Mouse (Mus musculus) embryonic facial prominence, embryonic 10.5 days (tissue): ENCODE measurements around the gene Nxph1. TPM values are rescaled to one million over a fixed set of nuclear protein-coding genes. Genes with fewer than 3 reads are reported as not detected.

Source experiments
- DNase-seq: peaks from one replicate; pipeline ENCODE4 v3.0.0-alpha.2; 2017; ENCODE audit warnings: low spot score
- H3K27ac ChIP-seq: fragments of 300-500 bp; sonication (generic); replicated peaks from 2 replicates; pipeline ENCODE4 v1.5.1; 2016; ENCODE audit warnings: mild to moderate bottlenecking
- H3K27me3 ChIP-seq: fragments of 300-500 bp; sonication (generic); replicated peaks from 2 replicates; pipeline ENCODE4 v1.6.1; 2016; ENCODE audit warnings: low read depth, mild to moderate bottlenecking; ENCODE audit not compliant: poor library complexity, severe bottlenecking
- H3K36me3 ChIP-seq: fragments of 300-500 bp; sonication (generic); replicated peaks from 2 replicates; pipeline ENCODE4 v1.6.1; 2016; ENCODE audit warnings: mild to moderate bottlenecking, moderate library complexity
- H3K4me1 ChIP-seq: fragments of 300-500 bp; sonication (generic); 2 replicates; pipeline ENCODE4 v1.6.1; 2016
- H3K4me3 ChIP-seq: fragments of 300-500 bp; sonication (generic); 2 replicates; pipeline ENCODE4 v1.5.1; 2016; ENCODE audit warnings: mild to moderate bottlenecking, moderate library complexity
- H3K9me3 ChIP-seq: fragments of 300-500 bp; sonication (generic); 2 replicates; pipeline ENCODE4 v1.6.1; 2016; ENCODE audit warnings: mild to moderate bottlenecking
- WGBS: fragments of 180-500 bp; shearing (Covaris S2); methylation state at CpG from one replicate; pipeline ENCODE4 v1.1.7; 2016; 5-methylcytosine and 5-hydroxymethylcytosine counted together
- polyA plus RNA-seq: library from polyadenylated mRNA; unstranded; fragments of >200 nt; fragmentation: Nextera tagmentation; extraction: Ambion mirVana; gene quantifications from 2 replicates; pipeline ENCODE4 v1.2.1, GENCODE M21; 2016

The Nxph1 gene
- polyA plus RNA-seq, 1 experiment from 2014 or later: 0.32 TPM

DNA sequence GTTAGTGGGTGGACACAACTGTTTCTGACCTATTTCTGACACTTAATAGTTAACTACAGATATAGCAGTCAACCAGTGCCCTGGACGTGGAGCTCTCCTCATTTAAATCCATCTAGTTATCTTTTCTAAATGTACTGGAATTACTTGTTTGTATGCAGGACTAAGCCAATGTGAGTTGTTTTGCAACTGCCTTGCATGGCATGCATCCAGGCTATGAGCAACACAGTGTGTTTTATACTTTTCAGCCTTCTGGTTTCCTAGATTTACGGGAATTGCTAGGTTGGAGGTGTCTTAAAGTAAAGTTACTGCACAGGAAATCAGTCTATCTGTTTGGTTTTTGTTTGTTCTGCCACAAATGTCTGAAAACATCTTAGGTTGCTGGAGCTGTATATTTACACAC, 49.1 kb downstream of the Nxph1 start:
- Histone ChIP-seq H3K4me3 (no peak overlapping the region), H3K27me3 (no peaks in the 10 kb centered on the region), H3K4me1 (0 out of 2 replicates have a peak, but pooled peaks cover 5% of the 10 kb centered on the region), H3K27ac (no peak overlapping the region), H3K36me3 (no peaks in the 10 kb centered on the region), H3K9me3 (no peaks in the 10 kb centered on the region)
- 86% methylated on average over 2 of the region's 2 CpGs for WGBS
- DNase-seq: no peak

- Histone ChIP-seq H3K36me3 (no peaks in the 10 kb centered on the region), H3K27me3 (no peaks in the 10 kb centered on the region), H3K4me3 (no peak overlapping the region), H3K4me1 (no peaks in the 10 kb centered on the region), H3K9me3 (no peaks in the 10 kb centered on the region), H3K27ac (no peak overlapping the region)
- no peak for DNase-seq
- WGBS: 66% methylated on average over 3 of the region's 3 CpGs
Measured at GRCm38 (mm10) chr6:9002686-9003085, 54.5 kb downstream of the Nxph1 start.

- H3K27ac ChIP-seq: no peak overlapping the region
- DNase-seq: no peak
- WGBS: 87% methylated on average over 1 of the region's 1 CpGs
- no peak overlapping the region for H3K4me3 ChIP-seq
- H3K27me3 ChIP-seq: no peaks in the 10 kb centered on the region
- no peaks in the 10 kb centered on the region for H3K9me3 ChIP-seq
- H3K4me1 ChIP-seq: no peaks in the 10 kb centered on the region
- H3K36me3 ChIP-seq: no peaks in the 10 kb centered on the region
Measured at GRCm38 (mm10) chr6:9026631-9027030, 78.4 kb downstream of the Nxph1 start.

- H3K27ac ChIP-seq: no peak overlapping the region
- no peak for DNase-seq
- H3K36me3 ChIP-seq: no peaks in the 10 kb centered on the region
- no peak overlapping the region for H3K4me3 ChIP-seq
- WGBS: 77% methylated on average over 4 of the region's 4 CpGs
- H3K4me1 ChIP-seq: no peaks in the 10 kb centered on the region
- no peaks in the 10 kb centered on the region for H3K9me3 ChIP-seq
- no peaks in the 10 kb centered on the region for H3K27me3 ChIP-seq
Measured at GRCm38 (mm10) chr6:9027146-9027545, 78.9 kb downstream of the Nxph1 start.

GRCm38 (mm10) chr6:9028501-9028900, 80.3 kb downstream of the Nxph1 start:
- Histone ChIP-seq H3K36me3 (no peaks in the 10 kb centered on the region), H3K9me3 (no peaks in the 10 kb centered on the region), H3K27ac (no peak overlapping the region), H3K27me3 (no peaks in the 10 kb centered on the region), H3K4me1 (no peaks in the 10 kb centered on the region), H3K4me3 (no peak overlapping the region)
- WGBS: 90% methylated on average over 1 of the region's 1 CpGs
- DNase-seq: no peak

DNA sequence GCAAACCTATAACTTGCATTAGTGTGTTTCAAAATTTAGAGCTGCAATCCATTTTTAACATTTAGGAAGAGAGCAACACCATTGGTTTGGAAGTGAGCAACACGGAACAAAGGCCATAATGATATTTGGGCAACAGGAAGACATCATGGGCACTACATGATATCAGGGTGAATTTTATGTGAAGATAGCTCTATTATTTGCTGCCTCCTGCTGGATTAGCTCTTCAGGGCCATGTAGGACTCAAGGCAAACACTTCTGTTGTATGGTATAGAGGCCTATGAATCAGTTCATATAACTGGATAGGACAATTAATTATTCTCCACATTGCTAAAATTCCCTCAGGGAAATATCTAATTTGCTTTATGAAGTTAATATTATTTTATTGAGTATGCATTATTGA, 91.1 kb downstream of the Nxph1 start:
- no peaks in the 10 kb centered on the region for H3K36me3 ChIP-seq
- no peak overlapping the region for H3K27ac ChIP-seq
- no peak for DNase-seq
- no peaks in the 10 kb centered on the region for H3K27me3 ChIP-seq
- H3K9me3 ChIP-seq: no peaks in the 10 kb centered on the region
- H3K4me3 ChIP-seq: no peak overlapping the region
- 91% methylated on average over 1 of the region's 1 CpGs for WGBS
- H3K4me1 ChIP-seq: no peaks in the 10 kb centered on the region

DNA sequence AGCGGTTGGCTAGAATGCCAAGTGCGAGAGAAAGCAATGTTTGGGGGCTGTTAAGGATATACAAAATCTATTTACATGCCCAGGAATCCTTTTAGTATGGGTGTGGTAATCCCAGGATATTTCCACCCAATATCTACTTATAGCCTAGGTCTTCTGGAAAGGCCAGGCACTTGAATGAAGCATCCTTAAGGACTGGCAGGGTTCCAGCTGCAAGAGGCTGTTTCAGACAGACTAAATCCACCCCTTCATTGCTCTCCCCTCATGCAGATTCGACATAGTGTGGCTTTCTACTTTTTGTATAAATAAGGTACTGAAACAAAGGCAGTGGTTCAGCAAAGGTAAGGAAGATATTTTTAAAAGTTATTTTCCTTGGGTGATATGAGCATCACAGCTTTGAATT, 92.8 kb downstream of the Nxph1 start:
- Histone ChIP-seq H3K27ac (no peak overlapping the region), H3K4me3 (no peak overlapping the region), H3K4me1 (no peaks in the 10 kb centered on the region), H3K27me3 (no peaks in the 10 kb centered on the region), H3K9me3 (no peaks in the 10 kb centered on the region), H3K36me3 (no peaks in the 10 kb centered on the region)
- WGBS: 91% methylated on average over 3 of the region's 3 CpGs
- DNase-seq: no peak

DNA sequence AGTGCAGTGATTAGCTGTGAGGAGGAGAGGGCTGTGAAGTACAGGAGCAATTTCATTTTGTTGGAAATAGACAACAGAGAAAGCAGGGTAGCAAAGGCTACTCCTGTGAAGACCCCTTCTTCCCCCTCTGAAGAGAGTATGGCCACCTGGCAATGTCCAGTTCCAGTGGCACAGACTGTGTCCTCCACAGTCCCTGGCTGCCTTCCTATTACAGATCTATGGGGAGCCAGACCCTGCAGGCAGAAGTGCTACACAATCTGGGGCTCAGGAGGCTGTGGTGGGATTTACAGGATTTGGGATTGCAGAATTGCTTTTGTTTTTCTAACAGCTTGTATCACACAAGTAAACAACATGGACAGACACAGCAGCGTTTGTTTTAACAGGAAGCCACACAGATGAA, 94.2 kb downstream of the Nxph1 start:
- Histone ChIP-seq H3K4me1 (no peaks in the 10 kb centered on the region), H3K36me3 (no peaks in the 10 kb centered on the region), H3K27me3 (no peaks in the 10 kb centered on the region), H3K4me3 (no peak overlapping the region), H3K27ac (no peak overlapping the region), H3K9me3 (no peaks in the 10 kb centered on the region)
- DNase-seq: no peak
- 15% methylated on average over 1 of the region's 1 CpGs for WGBS

DNA sequence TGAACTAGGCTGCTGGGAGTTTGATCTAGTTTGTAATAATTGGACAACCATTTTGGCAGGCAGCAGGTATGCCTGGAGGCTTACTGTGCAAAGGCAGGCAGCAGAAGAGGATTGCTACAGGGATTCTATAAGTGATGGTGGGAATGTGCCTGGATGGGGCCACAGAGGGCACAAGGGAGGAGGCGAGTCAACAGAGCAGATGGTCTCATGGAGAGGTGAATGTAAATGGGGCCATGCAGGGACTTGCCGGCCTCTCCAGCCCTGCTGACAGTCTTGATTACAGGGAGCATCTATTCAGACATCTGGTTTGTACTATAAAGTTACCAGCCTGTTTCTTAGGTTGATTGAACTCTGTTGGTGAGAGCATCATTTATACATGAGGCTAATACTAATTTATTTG, 98.6 kb downstream of the Nxph1 start:
- Histone ChIP-seq H3K27me3 (no peaks in the 10 kb centered on the region), H3K4me1 (no peaks in the 10 kb centered on the region), H3K27ac (no peak overlapping the region), H3K9me3 (no peaks in the 10 kb centered on the region), H3K4me3 (no peak overlapping the region), H3K36me3 (no peaks in the 10 kb centered on the region)
- WGBS: 53% methylated on average over 2 of the region's 2 CpGs
- DNase-seq: peak; percentile 13

GRCm38 (mm10) chr6:9061261-9062105, 113.3 kb downstream of the Nxph1 start:
- Histone ChIP-seq H3K4me1 (peaks cover 8% of the 10 kb centered on the region), H3K4me3 (no peak overlapping the region), H3K9me3 (no peaks in the 10 kb centered on the region), H3K27me3 (no peaks in the 10 kb centered on the region), H3K27ac (no peak overlapping the region), H3K36me3 (no peaks in the 10 kb centered on the region)
- DNase-seq: no peak
- 86% methylated on average over 4 of the region's 4 CpGs for WGBS

DNA sequence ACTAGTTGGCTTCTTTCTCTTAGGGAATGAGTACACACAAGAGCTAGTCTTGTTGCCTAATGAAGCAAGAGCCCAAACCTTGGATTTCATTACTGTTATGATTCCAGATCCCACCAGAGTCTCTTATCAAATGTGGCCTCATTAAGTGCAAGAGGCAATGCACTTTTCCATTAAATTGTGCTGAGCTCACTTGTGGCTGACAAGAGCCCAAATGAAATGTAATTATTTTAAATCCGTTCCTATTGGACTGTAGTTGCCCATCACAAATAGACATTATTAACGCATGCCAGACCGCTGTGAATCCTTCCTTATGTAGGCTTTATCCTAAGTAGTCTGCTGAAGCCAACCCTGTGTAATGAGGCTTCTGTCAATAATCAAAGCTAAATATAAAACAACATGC, 118.2 kb downstream of the Nxph1 start:
- H3K4me3 ChIP-seq: no peak overlapping the region
- peaks cover 24% of the 10 kb centered on the region for H3K4me1 ChIP-seq
- no peaks in the 10 kb centered on the region for H3K9me3 ChIP-seq
- no peaks in the 10 kb centered on the region for H3K27me3 ChIP-seq
- WGBS: 65% methylated on average over 3 of the region's 3 CpGs
- no peak for DNase-seq
- H3K36me3 ChIP-seq: no peaks in the 10 kb centered on the region
- no peak overlapping the region for H3K27ac ChIP-seq

GRCm38 (mm10) chr6:9069913-9070312, 121.7 kb downstream of the Nxph1 start:
- Histone ChIP-seq H3K4me3 (no peak overlapping the region), H3K27ac (no peak overlapping the region), H3K9me3 (no peaks in the 10 kb centered on the region), H3K4me1 (peaks cover 18% of the 10 kb centered on the region), H3K36me3 (no peaks in the 10 kb centered on the region), H3K27me3 (no peaks in the 10 kb centered on the region)
- DNase-seq: peak; percentile 50
- WGBS: 47% methylated on average over 7 of the region's 7 CpGs

- no peak for DNase-seq
- no peak overlapping the region for H3K4me3 ChIP-seq
- H3K4me1 ChIP-seq: no peaks in the 10 kb centered on the region
- no peaks in the 10 kb centered on the region for H3K36me3 ChIP-seq
- H3K9me3 ChIP-seq: no peaks in the 10 kb centered on the region
- no peak overlapping the region for H3K27ac ChIP-seq
- no peaks in the 10 kb centered on the region for H3K27me3 ChIP-seq
- 70% methylated on average over 2 of the region's 2 CpGs for WGBS
Measured at GRCm38 (mm10) chr6:9076463-9076862, 128.2 kb downstream of the Nxph1 start.
